In genomic region chr14:20004777-20005289, GRCm38 (mm10) we compare ENCODE assay signal across 22 mouse cellular contexts. TPM values are rescaled to one million over a fixed set of nuclear protein-coding genes. Genes with fewer than 3 reads are reported as not detected.
A peak's percentile ranks its signal among the peaks of the same experiment; 100 is the strongest.
DNase-seq lines count a peak whose midpoint lies in the region; ATAC-seq and TF ChIP-seq lines count a peak whose summit lies in the region.
"Had no signal": no experiment of that assay in that cellular context is flagged by ENCODE, and none has a peak within 500 bp of the region (broad histone marks: within the 10 kb centered on the region; RNA-seq: fewer than 3 reads in every experiment).

No protein-coding gene starts in this region.

- H3K9me3 ChIP-seq in intestine, postnatal 0 days (ENCODE audit: control insufficient read depth), result no peaks in the 10 kb centered on the region
- no peaks in the 10 kb centered on the region for H3K9me3 ChIP-seq in intestine, embryonic 16.5 days (ENCODE audit: control insufficient read depth, low read length)
- H3K9me3 ChIP-seq in CH12.LX (replicated peaks; ENCODE audit: low read length), result peaks cover 4% of the 10 kb centered on the region
- peaks cover 6% of the 10 kb centered on the region; the same call in 1 of the 2 replicates for H3K9me3 ChIP-seq in hindbrain, embryonic 12.5 days (replicated peaks)
- H3K9me3 ChIP-seq: heart, embryonic 13.5 days had no signal

- no peak overlapping the region for H3K4me3 ChIP-seq in intestine, postnatal 0 days (ENCODE audit: low read depth, low read length)
- no peak overlapping the region for H3K4me3 ChIP-seq in intestine, embryonic 16.5 days (ENCODE audit: low read length)
- H3K4me3 ChIP-seq in CH12.LX (replicated peaks in 1 of 3; ENCODE audit: low read depth in 2 of 3, low read length in 2 of 3, poor library complexity in 1 of 3), result no peak overlapping the region
- H3K4me3 ChIP-seq in hindbrain, embryonic 12.5 days, result no peak overlapping the region
- H3K4me3 ChIP-seq: forebrain, embryonic 10.5 days; gastrocnemius, adult 2 months; heart, embryonic 13.5 days; left cerebral cortex, adult 2 months had no signal

- H3K36me3 ChIP-seq in intestine, postnatal 0 days (ENCODE audit: control insufficient read depth, insufficient read depth), result no peaks in the 10 kb centered on the region
- no peaks in the 10 kb centered on the region for H3K36me3 ChIP-seq in intestine, embryonic 16.5 days (ENCODE audit: control insufficient read depth, insufficient read depth, low read length)
- H3K36me3 ChIP-seq in CH12.LX (replicated peaks in 1 of 2; ENCODE audit: control insufficient read depth in 1 of 2, insufficient read depth in 1 of 2, low read length in 1 of 2), result no peaks in the 10 kb centered on the region
- no peaks in the 10 kb centered on the region for H3K36me3 ChIP-seq in hindbrain, embryonic 12.5 days
- H3K36me3 ChIP-seq: forebrain, embryonic 10.5 days; heart, embryonic 13.5 days had no signal

- dilution Hi-C loops in CH12.LX (cut with MboI; ENCODE audit: extremely low pct_ligation_motif_present, extremely low pct_unique_long_range_greater_than_20kb, low sequenced_read_pairs), result no loop called here

- H3K79me2 ChIP-seq in CH12.LX (replicated peaks; ENCODE audit: control insufficient read depth, extremely low read depth, insufficient read depth, poor library complexity, severe bottlenecking), result no peaks in the 10 kb centered on the region

- DNase-seq in CH12.LX (ENCODE audit: extremely low read depth) (no peak), ES-CJ7 (ENCODE audit: low read depth, low spot score) (peak; percentile 73)
- no peak for DNase-seq in brain, embryonic 14.5 days (ENCODE audit: low read depth)
- no peak for DNase-seq in testis, postnatal 14 days (ENCODE audit: low spot score)
- DNase-seq: adrenal gland, postnatal 25 days; cerebellum, adult 2 months; gastrocnemius, adult 2 months; heart, postnatal 36 days; kidney, adult 8-10 months; kidney, postnatal 14 days; lung, adult 2 months; midbrain, embryonic 14.5 days; retina, postnatal 1 day; right cerebral cortex, postnatal 4 days; thymus, postnatal 14 days had no signal

- ATAC-seq in intestine, postnatal 0 days, result no peak
- ATAC-seq in intestine, embryonic 16.5 days, result no peak
- no peak for ATAC-seq in hindbrain, embryonic 12.5 days (ENCODE audit: low FRiP score)

- no peak for TF ChIP-seq POLR2A in CH12.LX (IDR thresholded peaks at IDR 0.05; ENCODE audit: low read depth, low read length)
- no peak for TF ChIP-seq POLR2A in brain, embryonic 14.5 days (IDR thresholded peaks at IDR 0.05; ENCODE audit: borderline replicate concordance, extremely low read depth, insufficient read depth, insufficient read length, poor library complexity, severe bottlenecking)

- H3K4me2 ChIP-seq in intestine, postnatal 0 days (replicated peaks; ENCODE audit: low read depth), result no peak overlapping the region
- no peak overlapping the region for H3K4me2 ChIP-seq in intestine, embryonic 16.5 days (ENCODE audit: low read depth, low read length)
- no peak overlapping the region for H3K4me2 ChIP-seq in CH12.LX (ENCODE audit: insufficient read depth, low read depth, poor library complexity, severe bottlenecking)
- no peak overlapping the region for H3K4me2 ChIP-seq in hindbrain, embryonic 12.5 days (replicated peaks)
- H3K4me2 ChIP-seq: heart, embryonic 13.5 days; liver, embryonic 11.5 days had no signal

- H3K9ac ChIP-seq in intestine, postnatal 0 days (ENCODE audit: low read depth, low read length), result no peak overlapping the region
- no peak overlapping the region for H3K9ac ChIP-seq in intestine, embryonic 16.5 days (ENCODE audit: low read depth, low read length)
- no peak overlapping the region for H3K9ac ChIP-seq in CH12.LX (ENCODE audit: insufficient read depth, low read depth)
- H3K9ac ChIP-seq in hindbrain, embryonic 12.5 days, result no peak overlapping the region
- H3K9ac ChIP-seq: heart, embryonic 13.5 days had no signal

- TF ChIP-seq CTCF in intestine, postnatal 0 days (IDR thresholded peaks at IDR 0.05; ENCODE audit: low read depth), result 0 out of 2 replicates have a peak, but pooled peaks have one; percentile 14
- TF ChIP-seq CTCF in CH12.LX (conservative IDR thresholded peaks at IDR 0.05 in 1 of 2, IDR thresholded peaks at IDR 0.05 in 1 of 2; ENCODE audit: low read depth in 2 of 2, low read length in 2 of 2), result peak in 1 of 2 experiments; percentile 51; a peak in 1 of 4 replicates
- peak; percentile 7; the same call in 1 of the 2 replicates for TF ChIP-seq CTCF in brain, embryonic 14.5 days (IDR thresholded peaks at IDR 0.05; ENCODE audit: borderline replicate concordance, extremely low read depth, insufficient read depth, insufficient read length)

- no peaks in the 10 kb centered on the region for H3K4me1 ChIP-seq in intestine, postnatal 0 days (replicated peaks; ENCODE audit: control insufficient read depth, insufficient read depth, low read length)
- no peaks in the 10 kb centered on the region for H3K4me1 ChIP-seq in intestine, embryonic 16.5 days (ENCODE audit: control insufficient read depth, insufficient read depth, low read length)
- peaks cover 0 to 6% of the 10 kb centered on the region in 2 experiments; a peak in 2 of 4 replicates for H3K4me1 ChIP-seq in CH12.LX (ENCODE audit: control insufficient read depth in 1 of 2, insufficient read depth in 2 of 2)
- H3K4me1 ChIP-seq in hindbrain, embryonic 12.5 days, result no peaks in the 10 kb centered on the region

- in situ Hi-C loops in CH12.LX (cut with MboI; ENCODE audit: low pct_ligation_motif_present, low pct_unique_long_range_greater_than_20kb, low sequenced_read_pairs), result no loop called here

- H3K27ac ChIP-seq in intestine, postnatal 0 days (ENCODE audit: low read depth, low read length), result no peak overlapping the region
- H3K27ac ChIP-seq in intestine, embryonic 16.5 days (ENCODE audit: low read length), result no peak overlapping the region
- no peak overlapping the region for H3K27ac ChIP-seq in CH12.LX (ENCODE audit: insufficient read depth, low read depth)
- H3K27ac ChIP-seq in hindbrain, embryonic 12.5 days, result no peak overlapping the region
- H3K27ac ChIP-seq: forebrain, embryonic 10.5 days; gastrocnemius, adult 2 months; left cerebral cortex, adult 2 months had no signal

- peak; percentile 27 for TF ChIP-seq RAD21 in CH12.LX (IDR thresholded peaks at IDR 0.05; ENCODE audit: low read depth, low read length)

- H3K27me3 ChIP-seq in intestine, postnatal 0 days (replicated peaks; ENCODE audit: control insufficient read depth, insufficient read depth, low read length), result no peaks in the 10 kb centered on the region
- no peaks in the 10 kb centered on the region for H3K27me3 ChIP-seq in intestine, embryonic 16.5 days (replicated peaks; ENCODE audit: control insufficient read depth, insufficient read depth, low read length)
- no peaks in the 10 kb centered on the region for H3K27me3 ChIP-seq in CH12.LX (replicated peaks)
- H3K27me3 ChIP-seq in hindbrain, embryonic 12.5 days, result no peaks in the 10 kb centered on the region; the same call in 1 of the 2 replicates
- H3K27me3 ChIP-seq: heart, embryonic 13.5 days had no signal

- no peak for TF ChIP-seq EP300 in CH12.LX (IDR thresholded peaks at IDR 0.05; ENCODE audit: low read length)

TF ChIP-seq in CH12.LX, 34 proteins besides CTCF, POLR2A, EP300 and RAD21:
- TF ChIP-seq GABPA (IDR thresholded peaks at IDR 0.05; ENCODE audit: insufficient replicate concordance, low read depth, low read length) (no peak), SMC3 (IDR thresholded peaks at IDR 0.05; ENCODE audit: low read depth, low read length) (peak; percentile 41), ELF1 (IDR thresholded peaks at IDR 0.05; ENCODE audit: low read depth, low read length) (no peak), JUN (IDR thresholded peaks at IDR 0.05; ENCODE audit: insufficient read depth, low read depth, low read length) (no peak), PAX5 (IDR thresholded peaks at IDR 0.05; ENCODE audit: low read length) (no peak), KAT2A (IDR thresholded peaks at IDR 0.05; ENCODE audit: insufficient replicate concordance, low read length) (no peak), POLR2AphosphoS2 (IDR thresholded peaks at IDR 0.05; ENCODE audit: low read depth, low read length) (no peak)

RNA-seq across cellular contexts. Expression of gene Gng2, which starts 27.4 kb away (rescaled TPM):
- 22.2 and 22.6 TPM in 2 replicates for polyA plus RNA-seq in intestine, postnatal 0 days (2015; fragmentation: Nextera tagmentation; extraction: Ambion mirVana)
- 40.5 and 49.1 TPM in 2 replicates for polyA plus RNA-seq in intestine, embryonic 16.5 days (2015; fragmentation: Nextera tagmentation; extraction: Ambion mirVana)
- total RNA-seq in CH12.LX (2012; rRNA removed) (62.9 and 63.4 TPM in 2 replicates), CH12.LX (2014; rRNA removed) (61.8 and 67.7 TPM in 2 replicates)
- polyA plus RNA-seq in CH12.LX (2012; ENCODE audit: insufficient read length, low read depth), result 52.1 and 70.0 TPM in 2 replicates
- polyA plus RNA-seq in brain, embryonic 14.5 days (2012; rRNA removed), result 278 and 363 TPM in 2 replicates
- 203 and 213 TPM in 2 replicates for polyA plus RNA-seq in hindbrain, embryonic 12.5 days (2016; fragmentation: Nextera tagmentation; extraction: Ambion mirVana)
